In the genomic region with DNA sequence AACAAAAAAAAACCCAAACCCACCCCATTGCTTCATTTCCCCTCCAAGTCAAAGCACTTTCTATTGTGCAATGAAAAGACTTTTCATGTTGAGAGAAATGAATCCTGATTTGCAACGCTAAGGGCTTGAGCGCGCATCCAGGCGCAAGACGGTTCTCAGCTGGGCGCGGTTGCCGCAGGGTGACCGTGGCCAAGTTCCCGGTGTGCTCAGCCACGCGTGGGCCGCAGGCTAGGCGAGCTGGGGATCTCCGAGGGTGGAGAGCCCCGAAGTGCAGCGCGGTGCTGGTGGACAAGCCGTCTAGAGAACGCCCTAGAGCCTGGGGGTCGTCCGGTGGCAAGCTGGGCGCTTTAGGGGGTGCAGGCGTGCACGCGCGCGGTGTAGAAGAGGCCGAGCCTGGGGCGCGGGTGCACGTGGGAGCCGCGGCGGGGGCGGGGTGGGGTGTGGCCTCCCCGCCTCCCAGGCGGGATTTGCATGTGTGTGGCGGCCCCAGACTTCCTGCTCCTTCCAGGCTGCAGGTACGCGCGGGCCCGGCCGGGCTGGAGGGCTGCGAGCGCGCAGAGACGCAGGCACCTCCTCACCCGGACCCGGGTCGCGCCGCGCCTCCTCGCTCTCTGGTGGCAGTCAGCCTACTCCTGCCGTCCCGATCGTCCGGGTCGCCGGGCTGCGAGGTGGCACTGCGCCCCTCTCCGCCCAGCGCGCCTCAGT, we compare ENCODE assay signal across 8 mouse cellular contexts. TPM values are rescaled to one million over a fixed set of nuclear protein-coding genes. Genes with fewer than 3 reads are reported as not detected.
DNase-seq lines count a peak whose midpoint lies in the region; ATAC-seq lines count a peak whose summit lies in the region.

Gene Itpr3 (plus strand): TSS at position 493 of the 705 bp plus-strand sequence.

- WGBS in embryonic facial prominence, embryonic 15.5 days: under 1% methylated on average over 65 of the region's 66 CpGs
- WGBS in midbrain, embryonic 10.5 days: under 1% methylated on average over 61 of the region's 66 CpGs

- no peaks in the 10 kb centered on the region for H3K9me3 ChIP-seq in embryonic facial prominence, embryonic 15.5 days (replicated peaks)
- peaks cover 4% of the 10 kb centered on the region; the same call in 1 of the 2 replicates for H3K9me3 ChIP-seq in midbrain, embryonic 10.5 days (replicated peaks)

- peak within 1 kb of the TSS; percentile 60 for H3K4me3 ChIP-seq in embryonic facial prominence, embryonic 15.5 days (replicated peaks)
- peak within 1 kb of the TSS; percentile 63 for H3K4me3 ChIP-seq in midbrain, embryonic 10.5 days

- ATAC-seq in embryonic facial prominence, embryonic 15.5 days (ENCODE audit: insufficient number of reproducible peaks, low FRiP score, low TSS enrichment, low read depth): peak; percentile 77

- peak within 1 kb of the TSS; percentile 91 for H3K27ac ChIP-seq in embryonic facial prominence, embryonic 15.5 days (replicated peaks)
- H3K27ac ChIP-seq in midbrain, embryonic 10.5 days (replicated peaks): peak within 1 kb of the TSS; percentile 58; the same call in 1 of the 2 replicates

- no peaks in the 10 kb centered on the region for H3K27me3 ChIP-seq in embryonic facial prominence, embryonic 15.5 days
- H3K27me3 ChIP-seq in midbrain, embryonic 10.5 days (ENCODE audit: low read depth, poor library complexity, severe bottlenecking): peaks cover 62% of the 10 kb centered on the region

- H3K4me1 ChIP-seq in embryonic facial prominence, embryonic 15.5 days: peaks cover 50% of the 10 kb centered on the region
- peaks cover 28% of the 10 kb centered on the region for H3K4me1 ChIP-seq in midbrain, embryonic 10.5 days

- DNase-seq in CD4-positive helper T cell, adult 2 months (ENCODE audit: low read depth, low spot score): peak; percentile 91
- DNase-seq in adrenal gland, postnatal 10 days: peak; percentile 86
- peak; percentile 73 to 76 for DNase-seq in heart, postnatal 10 days
- DNase-seq in kidney, postnatal 4 days: peak; percentile 85 to 90
- peak; percentile 57 for DNase-seq in midbrain, embryonic 10.5 days (ENCODE audit: low spot score)
- peak; percentile 89 to 90 for DNase-seq in spleen, postnatal 36 days (ENCODE audit: low spot score in 2 of 2)
- no peak for DNase-seq in layer of hippocampus, postnatal 14 days (ENCODE audit: low spot score in 2 of 2)

- peak within 1 kb of the TSS; percentile 57 for H3K9ac ChIP-seq in embryonic facial prominence, embryonic 15.5 days

- no peaks in the 10 kb centered on the region for H3K36me3 ChIP-seq in embryonic facial prominence, embryonic 15.5 days
- H3K36me3 ChIP-seq in midbrain, embryonic 10.5 days: no peaks in the 10 kb centered on the region

- peak within 1 kb of the TSS; percentile 95 for H3K4me2 ChIP-seq in embryonic facial prominence, embryonic 15.5 days (replicated peaks)

- intact Hi-C loops in heart, postnatal 10 days (cut with DNase I): no loop called here

RNA-seq across cellular contexts. Expression of gene Itpr3, which starts in this region (rescaled TPM):
- 1 to 10 TPM; 8.7 to 9.7 TPM for total RNA-seq in adrenal gland, postnatal 10 days (2021)
- polyA plus RNA-seq in embryonic facial prominence, embryonic 15.5 days (2015; fragmentation: Nextera tagmentation; extraction: Ambion mirVana): 5.3 TPM in 2 replicates
- total RNA-seq in heart, postnatal 10 days (2021): 1 to 10 TPM; 8.0 to 9.0 TPM
- 1.0 and 1.3 TPM in 2 replicates for polyA plus RNA-seq in midbrain, embryonic 10.5 days (2016; fragmentation: Nextera tagmentation; extraction: Ambion mirVana)
- total RNA-seq in layer of hippocampus, postnatal 14 days (2021): 1 to 10 TPM; 2.3 to 5.3 TPM

Comparison
In these comparisons a context has a peak if more than half of its experiments do, and no peak if none do; other contexts are left out.
1. DNase-seq: peak in CD4-positive helper T cell, adult 2 months (single experiment), adrenal gland, postnatal 10 days (single experiment), heart, postnatal 10 days (2 of 2), kidney, postnatal 4 days (2 of 2), midbrain, embryonic 10.5 days (single experiment) and spleen, postnatal 36 days (2 of 2); none in layer of hippocampus, postnatal 14 days (0 of 2).